Comparison of ENCODE assay signal across 8 mouse cellular contexts in the genomic region with DNA sequence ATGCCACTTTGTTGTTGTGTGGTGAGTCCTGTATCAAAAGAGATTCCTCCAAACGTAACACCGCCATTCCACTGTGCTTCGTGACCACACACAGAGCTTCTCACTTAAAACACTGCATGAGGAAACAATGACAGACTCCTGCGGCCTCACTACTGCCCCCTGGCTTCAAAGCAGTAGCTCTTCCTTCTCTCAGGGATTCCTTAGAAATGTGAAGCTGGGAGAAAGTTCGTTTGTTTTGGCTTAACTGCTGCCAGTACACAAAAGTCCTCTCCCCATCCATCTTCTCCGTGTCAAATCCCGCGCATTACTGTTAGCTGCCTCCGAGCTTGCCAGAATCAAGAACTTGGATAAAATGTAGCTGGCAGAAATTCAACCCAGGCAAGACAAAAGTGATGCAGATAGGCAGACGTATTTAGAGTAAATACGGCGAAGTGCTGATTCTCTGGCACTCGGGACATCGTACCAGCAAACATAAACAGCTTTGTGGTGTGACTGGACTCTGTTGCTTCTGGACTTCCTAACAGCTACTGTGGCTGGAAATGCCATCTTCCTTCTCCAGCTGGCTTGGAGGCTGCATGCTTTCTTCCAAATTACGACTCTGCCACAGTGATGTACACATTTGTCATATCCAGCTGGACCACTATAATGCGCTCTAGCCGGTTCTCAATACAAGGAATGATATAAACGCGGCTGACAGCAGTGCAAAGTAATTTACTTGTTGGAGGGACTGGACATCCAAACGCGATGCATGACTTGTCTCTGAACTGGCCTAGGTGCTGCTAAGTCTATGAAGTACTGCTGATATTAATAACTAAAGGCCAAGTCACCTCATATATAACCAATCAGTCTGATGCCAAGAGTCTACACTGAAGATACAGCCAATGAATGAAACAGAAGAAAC. TPM values are rescaled to one million over a fixed set of nuclear protein-coding genes. Genes with fewer than 3 reads are reported as not detected.
DNase-seq lines count a peak whose midpoint lies in the region; ATAC-seq and TF ChIP-seq lines count a peak whose summit lies in the region.

No protein-coding gene starts in this region.

- in situ Hi-C loops in Patski (cut with MboI; ENCODE audit: low pct_unique_long_range_greater_than_20kb) = loop anchor here (25.0 kb wide), 1 partner anchor 1006 kb away; no protein-coding TSS in a partner anchor

- no peaks in the 10 kb centered on the region for H3K9me3 ChIP-seq in heart, embryonic 10.5 days
- H3K9me3 ChIP-seq in neural tube, embryonic 14.5 days (ENCODE audit: control insufficient read depth, low read length) = no peaks in the 10 kb centered on the region

- TF ChIP-seq CTCF in heart, adult 2 months (IDR thresholded peaks at IDR 0.05) = peak; percentile 97
- TF ChIP-seq CTCF in Patski (IDR thresholded peaks at IDR 0.05) = peak; percentile 59
- no peak for TF ChIP-seq CTCF in embryonic fibroblast, embryonic 13.5 days (IDR thresholded peaks at IDR 0.05; ENCODE audit: borderline replicate concordance, insufficient read depth, low read length)

- peaks cover 5% of the 10 kb centered on the region for H3K4me1 ChIP-seq in heart, adult 2 months (ENCODE audit: control insufficient read depth, insufficient read depth, low read length)
- H3K4me1 ChIP-seq in heart, embryonic 10.5 days = peaks cover 10% of the 10 kb centered on the region; the same call in 1 of the 2 replicates
- H3K4me1 ChIP-seq in embryonic fibroblast, embryonic 13.5 days (ENCODE audit: control insufficient read depth, insufficient read depth, low read length) = peaks cover 4% of the 10 kb centered on the region; the same call in 1 of the 2 replicates
- H3K4me1 ChIP-seq in neural tube, embryonic 14.5 days (ENCODE audit: control insufficient read depth, insufficient read depth, low read length) = no peaks in the 10 kb centered on the region

- no peaks in the 10 kb centered on the region for H3K27me3 ChIP-seq in heart, adult 2 months (ENCODE audit: control insufficient read depth, insufficient read depth, low read length)
- no peaks in the 10 kb centered on the region for H3K27me3 ChIP-seq in heart, embryonic 10.5 days (ENCODE audit: insufficient read depth, poor library complexity, severe bottlenecking)
- no peaks in the 10 kb centered on the region for H3K27me3 ChIP-seq in Patski
- H3K27me3 ChIP-seq in neural tube, embryonic 14.5 days (ENCODE audit: control insufficient read depth, insufficient read depth, low read length) = no peaks in the 10 kb centered on the region

- H3K79me2 ChIP-seq in heart, adult 2 months (replicated peaks; ENCODE audit: control insufficient read depth, insufficient read depth, low read length) = peaks cover 1% of the 10 kb centered on the region; the same call in 1 of the 2 replicates

- H3K36me3 ChIP-seq in heart, adult 2 months (ENCODE audit: control insufficient read depth, insufficient read depth, low read length) = peaks cover 7% of the 10 kb centered on the region
- H3K36me3 ChIP-seq in heart, embryonic 10.5 days = no peaks in the 10 kb centered on the region
- H3K36me3 ChIP-seq in neural tube, embryonic 14.5 days (ENCODE audit: control insufficient read depth, insufficient read depth, low read length) = no peaks in the 10 kb centered on the region

- WGBS in heart, adult 2 months = 47% methylated on average over 21 of the region's 21 CpGs
- 55% methylated on average over 21 of the region's 21 CpGs for WGBS in heart, embryonic 10.5 days
- WGBS in neural tube, embryonic 14.5 days = 43% methylated on average over 21 of the region's 21 CpGs

- peak overlapping the region; percentile 57 for H3K9ac ChIP-seq in heart, adult 2 months (ENCODE audit: low read depth, low read length)
- H3K9ac ChIP-seq in neural tube, embryonic 14.5 days (replicated peaks; ENCODE audit: low read depth, low read length) = no peak overlapping the region

- peak overlapping the region; percentile 22; the same call in 1 of the 2 replicates for H3K4me3 ChIP-seq in heart, adult 2 months
- H3K4me3 ChIP-seq in heart, embryonic 10.5 days = no peak overlapping the region
- H3K4me3 ChIP-seq in embryonic fibroblast, embryonic 13.5 days (ENCODE audit: insufficient read depth, low read length) = 0 out of 2 replicates have a peak overlapping the region, but pooled peaks have one; percentile 8
- no peak overlapping the region for H3K4me3 ChIP-seq in neural tube, embryonic 14.5 days (ENCODE audit: low read depth, low read length)

- DNase-seq in heart, adult 2 months = peak; percentile 36 to 63
- DNase-seq in heart, embryonic 10.5 days (ENCODE audit: low spot score) = no peak
- DNase-seq in Patski (ENCODE audit: low read depth, low spot score) = no peak
- peak; percentile 78 for DNase-seq in induced T-regulatory cell, adult 2 months (ENCODE audit: low read depth)
- DNase-seq in lung, adult 18-20 months = peak; percentile 53 to 73
- DNase-seq in MN1 (ENCODE audit: low spot score) = no peak

- no peak for ATAC-seq in Patski
- peak; percentile 48; the same call in 1 of the 2 replicates for ATAC-seq in neural tube, embryonic 14.5 days (ENCODE audit: low read depth)

- no peak for TF ChIP-seq POLR2A in heart, adult 2 months (IDR thresholded peaks at IDR 0.05; ENCODE audit: insufficient read depth, low read depth, low read length)
- no peak for TF ChIP-seq POLR2A in embryonic fibroblast, embryonic 13.5 days (IDR thresholded peaks at IDR 0.05; ENCODE audit: low read depth, low read length)

- POLR2A ChIA-PET in Patski (lab: Charles Lee) = no interaction called here

- no peak overlapping the region for H3K27ac ChIP-seq in heart, adult 2 months
- no peak overlapping the region for H3K27ac ChIP-seq in heart, embryonic 10.5 days
- no peak overlapping the region for H3K27ac ChIP-seq in embryonic fibroblast, embryonic 13.5 days (ENCODE audit: insufficient read depth, low read length)
- no peak overlapping the region for H3K27ac ChIP-seq in neural tube, embryonic 14.5 days (ENCODE audit: low read depth, low read length)

- intact Hi-C loops in heart, adult 2 months (cut with DNase I) = no loop called here

- 0 out of 2 replicates have a peak overlapping the region, but pooled peaks have one; percentile 16 for H3K4me2 ChIP-seq in neural tube, embryonic 14.5 days (ENCODE audit: low read depth, low read length)

- no peak for TF ChIP-seq EP300 in heart, adult 2 months (IDR thresholded peaks at IDR 0.05; ENCODE audit: insufficient read depth, low read depth, low read length)

- CTCF ChIA-PET in Patski (lab: Charles Lee) = interaction anchor here (0.8 to 4.0 kb wide), 7 partner anchors 9 to 238 kb away, joined by 3 to 27 read pairs (median 3); no protein-coding TSS in a partner anchor

RNA-seq across cellular contexts. Expression of gene Ifih1, which starts 2.4 kb away (rescaled TPM):
- 1 to 10 TPM; 5.8 to 8.0 TPM for total RNA-seq in heart, adult 2 months (2021)
- 2.5 and 2.9 TPM in 2 replicates for polyA plus RNA-seq in heart, adult 2 months (2012; rRNA removed)
- polyA plus RNA-seq in heart, embryonic 10.5 days (2016; fragmentation: Nextera tagmentation; extraction: Ambion mirVana) = 0.93 and 1.0 TPM in 2 replicates
- 3.2 TPM for polyA plus RNA-seq in Patski (2021)
- polyA plus RNA-seq in embryonic fibroblast, embryonic 13.5 days (2011; ENCODE audit: insufficient read length, low read depth, missing spikeins) = 9.2 and 10.8 TPM in 2 replicates
- polyA plus RNA-seq in neural tube, embryonic 14.5 days (2014; fragmentation: Nextera tagmentation; extraction: Ambion mirVana) = 0.47 and 0.80 TPM in 2 replicates

RNA-seq across cellular contexts. Expression of gene Gca, which starts 20.4 kb away (rescaled TPM):
- total RNA-seq in heart, adult 2 months (2021) = 10 to 100 TPM; 22.8 to 26.2 TPM
- 12.9 and 17.8 TPM in 2 replicates for polyA plus RNA-seq in heart, adult 2 months (2012; rRNA removed)
- 9.0 and 14.6 TPM in 2 replicates for polyA plus RNA-seq in heart, embryonic 10.5 days (2016; fragmentation: Nextera tagmentation; extraction: Ambion mirVana)
- polyA plus RNA-seq in Patski (2021) = 7.6 TPM
- polyA plus RNA-seq in embryonic fibroblast, embryonic 13.5 days (2011; ENCODE audit: insufficient read length, low read depth, missing spikeins) = 4.4 and 7.7 TPM in 2 replicates
- polyA plus RNA-seq in neural tube, embryonic 14.5 days (2014; fragmentation: Nextera tagmentation; extraction: Ambion mirVana) = 3.1 and 3.5 TPM in 2 replicates

Comparison
In these comparisons a context has a peak if more than half of its experiments do, and no peak if none do; other contexts are left out.
1. DNase-seq: peak in heart, adult 2 months (2 of 2), induced T-regulatory cell, adult 2 months (single experiment) and lung, adult 18-20 months (2 of 2); none in heart, embryonic 10.5 days (single experiment), Patski (single experiment) and MN1 (single experiment).
2. H3K4me3 ChIP-seq: peak in heart, adult 2 months (single experiment) and embryonic fibroblast, embryonic 13.5 days (single experiment); none in heart, embryonic 10.5 days (single experiment) and neural tube, embryonic 14.5 days (single experiment).